Mouse (Mus musculus) adrenal gland, adult 2 months (tissue): ENCODE measurements around the gene Agrp. TPM values are rescaled to one million over a fixed set of nuclear protein-coding genes. Genes with fewer than 3 reads are reported as not detected.

Experiments
- DNase-seq: peaks from one replicate; pipeline ENCODE4 v3.0.0; 2021
- polyA plus RNA-seq: library from polyadenylated mRNA; depleted of rRNA; stranded (reverse); fragments of >200 nt; gene quantifications from 2 replicates; pipeline ENCODE4 v1.2.3, GENCODE M21; 2012
- total RNA-seq, 2 experiments: library from RNA; stranded (reverse); gene quantifications; 2 replicates each; pipeline ENCODE4 v1.2.3; 2021

Gene Agrp
- total and polyA plus RNA-seq, 3 experiments, result 2.3 to 2.6 (median 2.4) TPM

DNA sequence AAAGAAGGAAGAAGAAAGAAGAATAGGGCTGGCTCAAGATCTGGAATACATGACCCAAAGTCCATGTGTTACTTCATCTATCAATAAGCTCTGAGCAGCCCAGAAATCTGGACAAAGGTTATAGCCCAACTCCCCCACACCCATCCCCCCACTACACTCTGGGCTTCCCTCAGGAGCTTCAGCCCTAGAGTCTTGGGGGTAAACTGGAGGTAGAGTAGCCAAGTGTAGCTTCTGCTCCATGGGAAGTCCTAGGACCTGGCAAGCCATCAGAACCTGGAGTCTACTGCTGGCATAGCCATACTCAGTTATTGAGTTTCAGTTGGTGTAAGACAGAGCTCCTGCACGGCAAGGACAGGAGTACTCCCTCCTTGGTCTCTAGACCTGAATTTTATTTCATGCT is 87.7 kb downstream of the Agrp start:
- DNase-seq, result no peak

DNA sequence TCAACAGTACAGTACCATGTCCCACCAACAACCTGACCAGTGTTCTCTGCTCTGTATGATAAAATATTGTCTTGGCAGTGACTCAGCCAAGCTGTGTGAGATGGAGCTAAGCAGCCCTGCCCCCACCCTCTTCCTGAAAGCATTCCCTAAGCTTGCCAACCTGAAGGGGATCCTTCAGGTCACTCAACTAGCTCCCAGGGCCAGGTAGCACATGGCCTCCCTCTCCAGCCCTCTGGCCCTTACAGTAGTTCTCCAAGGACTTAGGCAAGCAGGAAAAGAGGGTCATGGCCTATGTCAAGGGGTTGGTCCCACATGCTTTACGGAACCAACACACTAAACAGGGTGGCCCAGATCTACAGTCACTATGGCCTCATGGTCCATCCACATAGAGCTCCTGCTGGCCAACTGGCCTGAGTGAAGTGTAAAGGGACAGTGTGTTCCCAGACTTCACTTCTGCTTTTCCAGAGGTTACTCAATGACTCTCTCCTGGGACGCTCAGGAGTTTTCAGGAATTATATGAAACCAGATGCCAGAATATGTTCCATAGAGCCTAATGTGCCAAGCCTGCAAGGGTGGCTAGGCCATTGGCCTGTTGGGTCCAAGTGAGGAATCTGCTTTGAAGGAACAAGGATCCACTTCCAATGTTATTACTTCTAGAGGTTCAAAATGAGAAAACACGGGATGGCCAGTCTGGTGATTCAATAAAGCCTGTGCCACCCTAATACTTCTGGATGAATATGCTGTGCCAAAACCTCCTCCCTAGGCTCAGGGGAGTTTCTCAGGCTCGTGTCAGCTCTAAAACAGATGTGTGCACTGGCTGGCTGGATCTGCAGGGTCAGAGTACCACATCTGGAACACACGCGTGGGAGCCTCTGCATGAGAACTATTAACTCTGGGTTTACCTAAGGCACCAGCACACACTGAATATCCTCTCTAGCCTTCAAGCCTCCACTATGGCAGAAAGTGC is 90.5 kb downstream of the Agrp start:
- DNase-seq, result no peak

DNA sequence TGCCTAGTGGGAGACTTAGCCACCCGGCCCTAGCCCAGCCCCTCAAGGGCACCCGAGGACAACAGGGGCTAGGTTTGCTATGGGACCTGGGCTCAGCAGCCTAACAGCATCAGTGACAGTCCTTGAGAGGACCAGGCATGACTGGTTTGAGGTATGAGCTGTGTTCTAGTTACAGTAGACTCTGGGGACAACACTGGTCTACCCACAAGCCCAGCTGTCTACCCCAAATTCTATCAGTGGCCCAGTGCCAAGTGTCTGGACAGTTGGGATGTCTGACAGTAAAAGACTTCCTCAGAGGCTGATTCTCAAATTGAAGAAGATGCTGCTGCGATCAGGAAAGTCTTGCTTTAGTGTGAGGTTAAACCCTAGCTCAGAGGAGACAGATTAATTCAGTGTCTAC is 91.9 kb downstream of the Agrp start:
- no peak for DNase-seq

DNA sequence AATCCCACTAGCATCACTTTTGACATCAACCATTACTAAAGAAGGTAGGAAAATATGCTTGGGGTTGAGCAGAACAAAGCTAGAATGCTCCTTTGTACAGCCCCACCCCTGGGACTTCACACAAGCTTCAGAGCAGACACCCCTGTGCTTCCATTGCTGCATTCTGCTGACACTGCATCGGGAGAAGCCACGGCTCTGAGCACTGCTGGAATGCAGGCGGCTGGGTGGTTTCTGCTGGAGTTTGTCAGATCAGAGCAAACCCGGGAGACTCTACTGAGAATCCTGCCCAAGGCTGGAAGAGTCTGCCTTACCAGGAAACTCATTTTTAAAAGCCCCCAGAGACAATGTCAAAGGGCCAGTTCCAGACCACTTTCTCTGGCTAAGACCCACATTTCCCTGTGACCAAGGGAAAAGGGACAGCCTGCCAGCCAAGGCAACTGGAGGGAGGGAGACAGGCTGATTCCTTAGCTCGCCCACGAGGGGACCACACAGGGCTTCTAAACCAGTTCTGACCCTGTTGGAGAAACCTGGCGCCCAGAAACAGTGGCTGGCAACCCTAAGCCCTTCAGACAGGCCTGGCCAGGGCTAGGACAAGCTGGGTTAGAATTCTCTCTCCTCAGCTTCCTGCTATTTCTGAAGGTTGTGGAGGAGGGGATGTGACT is 92.5 kb downstream of the Agrp start:
- no peak for DNase-seq

DNA sequence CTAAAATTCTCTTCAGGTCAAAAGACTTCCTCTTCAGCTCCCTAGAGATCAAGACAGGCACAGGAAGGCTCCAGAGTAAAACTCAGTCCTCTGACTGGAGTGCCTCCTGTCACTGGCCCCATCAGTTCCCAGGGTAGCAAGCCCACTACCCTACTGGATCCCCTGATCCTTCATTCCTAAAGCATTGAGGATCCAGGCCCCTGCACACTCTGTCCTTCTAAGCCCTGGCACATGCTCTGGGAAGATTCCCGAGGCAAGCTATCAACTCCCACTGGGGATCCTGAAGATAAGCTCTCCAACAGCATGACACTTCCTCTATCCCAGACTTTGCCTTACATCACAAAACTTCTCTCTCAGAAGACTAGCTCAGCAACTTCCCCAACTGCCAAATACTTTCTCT is 93.5 kb downstream of the Agrp start:
- DNase-seq, result no peak

DNA sequence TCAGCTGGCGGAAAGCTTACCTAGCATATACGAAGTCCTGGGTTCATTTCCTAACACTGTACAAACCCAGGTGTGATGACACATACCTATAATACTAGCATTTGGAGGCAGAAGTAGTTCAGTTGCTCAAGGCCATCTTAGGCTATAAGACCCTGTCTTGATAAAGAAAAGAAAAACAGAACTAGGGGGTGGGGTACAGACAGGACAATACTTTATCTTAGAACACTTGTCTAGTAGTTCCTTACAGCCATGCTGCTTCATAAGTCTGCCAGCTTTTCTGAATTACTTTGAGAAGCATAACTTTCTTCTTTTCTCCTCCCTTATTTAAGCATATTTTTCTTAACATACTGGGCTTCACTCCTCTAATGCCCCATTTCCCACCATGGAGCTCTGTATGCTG is 94.4 kb downstream of the Agrp start:
- DNase-seq, result no peak

DNA sequence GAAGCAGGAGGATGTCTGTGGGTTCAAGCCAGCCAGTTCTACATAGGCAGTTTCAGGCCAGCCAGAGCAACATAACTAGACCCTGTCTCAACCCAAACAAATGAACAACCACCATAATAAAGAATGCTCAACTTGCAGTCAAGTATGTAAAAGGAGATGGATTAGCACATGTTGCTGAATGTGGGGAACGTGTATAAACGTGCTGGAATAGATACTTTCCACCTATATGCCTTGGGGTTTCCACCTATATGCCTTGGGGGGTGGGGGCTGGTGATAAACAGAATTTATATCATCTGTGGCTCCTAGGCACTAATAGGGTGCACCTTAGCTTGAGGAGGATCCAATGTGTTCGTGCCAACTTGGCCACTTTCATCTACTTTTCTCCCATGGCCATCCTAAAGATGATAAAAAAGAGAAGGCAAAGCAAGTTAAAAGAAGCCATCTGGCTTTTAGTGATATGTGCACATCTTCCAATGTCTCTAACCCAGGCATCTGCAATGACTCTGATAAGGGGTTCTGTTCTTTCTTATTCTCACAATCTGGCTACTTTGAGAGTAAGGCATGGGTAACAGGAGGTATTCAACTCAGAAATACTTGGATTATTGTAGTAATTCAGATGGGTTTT is 95.0 kb downstream of the Agrp start:
- DNase-seq, result no peak

DNA sequence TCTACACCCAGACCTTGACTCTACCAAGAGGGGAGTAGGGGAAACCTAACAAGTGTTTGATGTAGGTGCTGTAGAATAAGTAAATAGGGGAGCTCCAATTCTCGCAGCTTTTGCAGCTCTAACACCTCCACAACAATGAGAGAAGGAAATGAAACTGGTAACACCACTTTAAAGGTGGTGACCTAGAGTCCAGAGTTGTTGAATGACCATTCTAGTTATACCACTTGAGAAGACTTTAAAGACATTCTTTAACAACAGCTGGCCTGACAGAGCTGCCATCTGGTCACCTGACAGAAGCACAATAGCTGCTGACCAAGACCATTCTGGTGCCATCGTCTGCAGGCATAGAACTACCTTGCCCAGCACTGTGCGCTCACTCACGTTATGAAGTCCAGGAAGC is 98.3 kb downstream of the Agrp start:
- DNase-seq, result no peak

DNA sequence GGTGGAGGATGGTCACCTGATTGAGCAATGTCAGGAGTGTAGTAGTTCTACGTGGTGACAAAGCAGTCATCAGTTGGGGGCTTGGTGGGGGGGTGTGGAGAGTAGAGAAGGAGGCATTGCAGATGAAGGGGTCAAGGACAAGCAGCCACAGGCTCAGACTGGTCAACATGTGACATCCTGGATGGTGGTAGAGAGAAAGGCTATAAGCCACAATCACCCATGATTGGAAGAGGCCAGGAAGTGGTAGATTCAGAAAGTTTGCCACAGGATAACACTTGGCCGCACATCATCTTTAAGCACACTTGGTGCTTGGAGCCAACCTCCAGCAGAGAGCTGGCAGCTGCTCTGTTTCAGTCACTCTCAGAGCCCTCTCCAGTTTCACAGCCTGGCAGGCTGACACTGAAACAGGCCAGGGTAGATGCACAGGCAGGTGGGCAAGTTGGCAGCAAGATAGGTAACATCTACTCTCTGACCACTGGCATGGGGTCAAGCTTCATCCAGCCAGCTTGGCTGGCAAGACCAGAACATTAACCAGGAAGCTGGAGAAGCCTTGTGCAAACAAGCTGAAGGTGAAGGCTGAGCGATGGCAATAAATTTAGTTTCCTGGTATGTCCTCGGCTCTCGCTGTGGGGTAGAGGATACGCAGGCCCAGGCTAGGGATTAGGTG is 100.0 kb downstream of the Agrp start:
- DNase-seq, result peak; percentile 68

DNA sequence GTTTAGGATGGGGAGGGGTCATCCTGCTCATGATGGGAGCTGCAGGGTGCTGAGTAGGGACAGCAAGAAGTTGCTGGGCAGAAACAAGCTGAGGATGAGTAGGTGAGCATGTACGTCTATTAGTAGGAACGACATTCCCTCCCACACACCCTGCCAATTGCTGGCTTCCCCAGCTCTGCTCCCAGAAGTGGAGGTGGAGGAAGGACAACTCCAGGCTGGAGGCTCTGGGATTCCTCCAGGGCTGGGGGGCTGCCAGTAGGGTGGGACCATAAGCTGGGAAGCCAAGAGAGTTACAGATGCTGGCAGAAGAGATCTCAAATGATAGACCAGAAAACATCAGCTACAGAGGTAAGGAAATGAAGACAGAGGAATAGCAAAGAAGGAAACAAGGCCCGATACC is 100.6 kb downstream of the Agrp start:
- no peak for DNase-seq

DNA sequence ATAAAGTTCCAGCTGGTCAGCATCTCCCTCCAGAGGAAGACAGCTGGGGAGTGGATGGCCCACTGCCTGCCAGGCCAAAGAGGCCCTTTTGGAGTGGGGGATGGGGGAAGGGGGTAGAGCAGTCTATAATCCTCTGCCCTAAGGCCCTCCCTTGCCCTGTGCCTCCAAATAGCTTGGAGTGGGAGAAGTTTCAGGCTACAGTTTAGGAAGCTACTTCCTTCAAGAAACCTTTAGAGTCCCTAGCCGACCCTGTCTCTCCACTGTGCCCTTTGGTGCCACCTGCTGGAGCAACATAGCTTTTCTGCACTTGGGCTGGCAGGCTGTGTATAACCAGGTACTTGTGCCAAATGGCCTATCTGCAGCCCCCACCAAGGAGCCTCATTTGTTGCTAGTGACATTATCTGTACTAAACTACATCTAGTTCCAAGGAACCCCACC is 103.3 kb downstream of the Agrp start:
- DNase-seq, result peak; percentile 69

DNA sequence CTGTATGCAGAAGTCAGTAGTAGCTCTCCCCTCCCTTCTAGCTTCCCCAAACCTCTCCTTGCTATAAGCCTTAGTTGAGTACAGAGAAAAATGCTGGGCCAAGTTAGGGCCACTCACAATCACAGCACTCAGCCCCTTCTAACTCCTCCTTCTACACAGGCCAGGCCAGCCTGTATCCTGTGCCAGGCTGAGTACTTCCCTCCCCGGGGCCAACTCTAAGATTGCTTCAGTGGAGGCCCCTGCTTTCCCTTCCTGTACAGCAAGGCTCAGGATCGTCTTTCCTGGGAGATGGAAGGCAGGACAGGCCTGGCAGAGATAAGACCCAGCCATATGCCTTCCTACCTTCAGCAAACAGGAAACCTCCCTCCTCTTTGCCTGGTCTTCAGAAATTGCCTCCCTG is 103.8 kb downstream of the Agrp start:
- DNase-seq, result no peak

DNA sequence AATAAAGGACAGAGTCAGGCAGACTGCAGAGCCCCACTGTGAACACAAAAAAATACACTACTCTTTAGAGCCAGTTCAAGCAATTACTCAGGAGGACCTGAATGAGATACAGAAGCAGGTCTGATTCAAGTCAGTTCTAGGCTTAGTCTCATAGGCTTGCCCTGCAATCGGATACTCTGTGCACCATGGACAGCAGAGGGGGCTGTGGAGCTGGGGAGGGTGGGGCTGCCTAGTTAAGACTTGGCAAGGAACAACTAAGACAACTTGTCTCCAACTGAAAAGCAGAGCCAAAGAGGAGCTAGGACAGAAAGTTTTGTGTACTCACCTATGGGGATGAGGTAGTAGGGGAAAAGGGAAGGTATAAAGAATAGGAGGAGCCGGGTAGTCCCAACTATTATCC is 105.4 kb downstream of the Agrp start:
- DNase-seq, result peak; percentile 76

DNA sequence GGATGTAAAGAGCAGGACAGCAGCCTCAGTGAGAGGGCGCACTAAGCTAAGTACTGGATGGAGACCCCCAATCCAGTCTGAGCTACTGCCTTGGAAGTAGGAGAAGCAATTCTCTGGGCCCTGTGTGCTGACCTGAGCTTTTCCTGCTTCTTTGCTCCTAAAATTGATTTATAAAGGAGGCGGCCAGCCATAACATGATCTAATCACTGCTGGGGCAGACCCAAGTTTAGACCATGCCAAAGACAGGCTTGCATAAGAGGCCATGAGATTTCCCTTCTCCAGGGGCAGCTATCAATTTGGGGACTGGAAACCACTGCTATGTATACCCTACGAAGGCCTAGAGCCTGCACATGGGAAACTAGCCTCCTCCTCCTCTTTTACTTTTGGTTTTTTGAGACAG is 107.9 kb downstream of the Agrp start:
- peak; percentile 71 for DNase-seq

DNA sequence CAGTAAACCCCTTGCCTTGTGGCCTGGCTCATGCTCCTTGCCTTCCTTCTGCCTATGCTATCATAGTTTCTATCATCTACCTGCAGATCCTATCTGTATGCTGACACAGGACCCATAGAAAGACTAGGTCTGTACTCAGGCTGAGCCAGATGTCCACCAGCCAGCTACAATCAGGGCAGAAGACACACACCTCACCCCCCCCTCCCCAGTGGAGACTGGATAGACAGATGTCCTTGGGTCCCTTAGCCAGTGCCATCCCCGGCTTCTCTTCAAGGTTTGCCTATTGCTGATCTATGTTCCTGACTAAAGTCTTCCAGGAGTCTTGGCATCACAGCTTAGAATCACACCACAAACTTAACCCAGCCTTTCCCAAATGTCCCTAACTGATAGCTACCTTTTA is 109.0 kb downstream of the Agrp start:
- DNase-seq, result no peak

DNA sequence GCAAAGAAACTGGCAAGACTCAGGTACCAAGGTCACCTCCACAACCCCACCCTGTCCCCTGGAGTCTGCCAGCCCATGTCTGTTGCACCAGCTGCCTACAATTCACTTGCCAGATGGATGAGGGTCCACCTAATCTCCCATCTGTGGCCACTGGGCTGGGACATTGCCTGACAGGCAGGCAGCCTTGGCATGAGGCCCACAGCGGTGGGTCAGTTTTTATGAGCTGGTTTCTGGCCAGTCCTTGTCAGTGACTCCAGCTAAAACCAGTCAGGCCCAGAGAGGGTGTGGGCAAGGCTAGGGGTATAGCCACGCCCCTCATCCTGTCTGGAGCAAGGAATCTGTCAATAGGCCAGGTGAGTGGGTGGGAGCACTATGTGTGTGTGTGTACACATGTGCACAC is 110.1 kb downstream of the Agrp start:
- DNase-seq, result peak; percentile 65

DNA sequence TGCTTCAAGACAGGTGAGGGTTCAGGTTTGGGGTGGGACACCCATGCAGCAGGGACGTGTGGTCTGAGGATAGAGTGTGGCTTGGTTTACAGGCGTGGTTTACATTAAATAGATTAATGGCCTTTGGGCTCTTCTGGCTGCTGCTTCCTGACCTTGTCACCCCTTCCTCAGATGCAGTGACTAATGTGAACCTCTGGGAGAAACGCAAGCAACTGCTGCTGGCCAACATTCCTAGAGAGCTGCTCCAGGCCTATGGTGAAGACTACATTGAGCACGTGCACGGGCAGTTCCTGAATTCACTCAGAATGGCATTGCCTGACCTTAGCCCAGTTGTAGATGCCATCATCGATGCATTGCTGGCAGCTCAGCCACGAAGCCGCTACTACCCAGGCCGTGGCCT is 114.3 kb downstream of the Agrp start:
- no peak for DNase-seq

DNA sequence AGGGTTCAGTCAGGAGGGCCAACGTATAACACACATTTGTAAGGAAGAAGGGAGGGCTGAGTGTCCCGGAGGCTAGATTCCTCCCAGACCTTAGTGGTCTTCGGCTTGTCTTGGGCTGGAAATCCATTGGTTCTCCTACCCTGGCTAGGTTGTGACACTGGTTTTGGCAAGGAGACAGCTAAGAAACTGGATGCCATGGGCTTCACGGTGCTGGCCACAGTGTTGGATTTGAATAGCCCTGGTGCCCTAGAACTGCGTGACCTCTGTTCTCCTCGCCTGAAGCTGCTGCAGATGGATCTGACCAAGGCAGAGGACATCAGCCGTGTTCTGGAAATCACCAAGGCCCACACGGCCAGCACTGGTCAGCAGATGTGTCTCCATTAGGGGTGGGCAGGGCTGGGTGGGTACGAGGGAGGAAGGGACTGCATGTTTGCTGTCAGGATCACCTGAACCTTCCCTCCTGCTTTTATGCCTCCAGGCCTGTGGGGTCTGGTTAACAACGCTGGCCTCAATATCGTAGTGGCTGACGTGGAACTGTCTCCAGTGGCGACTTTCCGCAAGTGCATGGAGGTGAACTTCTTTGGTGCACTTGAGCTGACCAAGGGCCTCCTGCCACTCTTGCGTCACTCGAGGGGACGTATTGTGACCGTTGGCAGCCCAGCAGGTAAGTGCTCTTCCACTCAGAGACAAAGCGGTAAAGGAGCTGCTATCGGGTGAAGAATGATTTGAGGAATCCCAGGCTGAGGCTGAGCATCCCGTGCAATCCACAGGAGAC is 115.0 kb downstream of the Agrp start:
- DNase-seq, result no peak

DNA sequence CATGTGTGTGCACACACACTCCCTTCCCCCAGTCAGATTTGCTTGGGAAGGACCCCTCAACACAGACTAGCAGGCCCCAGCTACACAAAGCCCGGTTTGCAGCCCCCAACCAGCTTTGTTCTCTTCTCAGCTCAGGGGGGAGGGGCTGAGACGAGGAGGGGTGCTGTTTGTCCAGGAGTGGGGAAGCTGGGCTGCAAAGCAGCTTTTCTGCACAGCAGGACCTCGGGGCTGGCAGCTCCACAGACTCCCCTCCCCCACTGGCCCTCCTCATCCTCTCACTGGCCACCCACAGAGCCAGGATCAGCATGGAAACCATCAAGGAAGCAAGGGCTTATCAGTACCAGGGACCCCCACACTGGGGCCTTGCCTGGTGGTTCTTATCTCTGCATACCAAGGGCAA is 116.1 kb downstream of the Agrp start:
- DNase-seq, result no peak

DNA sequence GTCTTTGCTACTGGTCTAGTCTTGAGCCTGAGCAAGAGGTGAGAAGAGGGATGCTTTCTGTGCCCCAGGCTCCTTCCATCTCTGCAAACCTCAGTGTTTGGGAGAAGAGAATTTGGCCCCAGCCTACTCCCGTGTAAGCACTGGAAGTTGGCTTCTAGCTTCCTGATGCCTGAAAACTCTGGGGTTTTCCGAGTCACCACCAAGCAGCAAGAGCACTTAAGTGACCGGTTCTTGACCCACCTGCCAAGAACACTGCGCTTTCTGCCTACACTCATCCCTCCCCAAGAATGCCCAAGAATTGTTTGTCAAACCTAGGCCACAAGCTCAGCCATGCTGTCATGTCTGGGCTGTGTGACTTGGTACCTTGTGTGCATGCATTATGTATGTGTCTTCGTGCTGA is 116.7 kb downstream of the Agrp start:
- no peak for DNase-seq

DNA sequence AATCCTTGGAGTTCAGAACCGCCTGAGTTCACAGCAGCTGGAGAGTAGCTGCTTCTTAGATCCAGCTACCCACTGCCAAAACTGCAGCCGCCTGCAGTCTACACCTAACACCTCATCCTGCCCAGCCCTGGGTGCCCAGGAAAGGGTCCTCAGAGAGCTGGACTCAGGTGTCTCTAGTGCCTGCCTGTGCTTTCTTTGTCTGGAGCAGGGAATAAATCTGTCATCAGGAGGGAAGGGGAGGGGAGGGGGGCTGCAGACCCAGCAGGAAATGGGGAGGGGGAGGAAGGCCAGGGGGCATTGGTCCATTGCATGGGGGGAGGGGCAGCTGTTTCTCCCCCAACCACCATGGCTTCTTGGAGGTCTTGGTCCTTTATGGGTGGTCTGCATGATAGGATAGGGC is 117.6 kb downstream of the Agrp start:
- no peak for DNase-seq
